Comparison of ENCODE assay signal across 8 mouse cellular contexts in genomic region chr6:31176368-31176767, GRCm38 (mm10).
DNase-seq lines count a peak whose midpoint lies in the region; ATAC-seq and TF ChIP-seq lines count a peak whose summit lies in the region.

No protein-coding gene starts in this region.

- WGBS in forebrain, embryonic 14.5 days: 76% methylated on average over 8 of the region's 8 CpGs
- 70% methylated on average over 8 of the region's 8 CpGs for WGBS in forebrain, embryonic 16.5 days
- 51% methylated on average over 8 of the region's 8 CpGs for WGBS in lung, adult 2 months

- peak; percentile 68 for DNase-seq in forebrain, embryonic 14.5 days (ENCODE audit: low spot score)
- DNase-seq in lung, adult 2 months: no peak
- DNase-seq in lung, postnatal 25 days (ENCODE audit: low spot score): no peak
- peak; percentile 66 for DNase-seq in brain, embryonic 14.5 days (ENCODE audit: low read depth)
- DNase-seq in natural killer cell, adult 2 months (ENCODE audit: low spot score in 2 of 2): no peak

- no peak overlapping the region for H3K4me3 ChIP-seq in forebrain, embryonic 14.5 days (ENCODE audit: low read depth, low read length)
- no peak overlapping the region for H3K4me3 ChIP-seq in forebrain, embryonic 16.5 days (replicated peaks; ENCODE audit: low read length)
- H3K4me3 ChIP-seq in lung, adult 2 months (replicated peaks; ENCODE audit: extremely low read depth, low read depth, low read length): no peak overlapping the region

- H3K9me3 ChIP-seq in forebrain, embryonic 14.5 days (replicated peaks; ENCODE audit: control insufficient read depth, low read length): no peaks in the 10 kb centered on the region
- H3K9me3 ChIP-seq in forebrain, embryonic 16.5 days (ENCODE audit: control insufficient read depth, low read length): no peaks in the 10 kb centered on the region

- no peak for ATAC-seq in forebrain, embryonic 14.5 days
- ATAC-seq in forebrain, embryonic 16.5 days: no peak
- ATAC-seq in megakaryocyte, adult 5-6 weeks (ENCODE audit: poor library complexity, severe bottlenecking): peak; percentile 67
- ATAC-seq in erythroblast, adult 5-6 weeks (replicated peaks; ENCODE audit: low FRiP score, poor library complexity, severe bottlenecking): no peak; the same call in 1 of the 2 replicates

- no peaks in the 10 kb centered on the region for H3K4me1 ChIP-seq in forebrain, embryonic 14.5 days (ENCODE audit: control insufficient read depth, insufficient read depth, low read length)
- H3K4me1 ChIP-seq in forebrain, embryonic 16.5 days (replicated peaks; ENCODE audit: control insufficient read depth, insufficient read depth, low read length): peaks cover 9% of the 10 kb centered on the region; the same call in 1 of the 2 replicates
- H3K4me1 ChIP-seq in lung, adult 2 months (ENCODE audit: control insufficient read depth, insufficient read depth, low read length): peaks cover 24% of the 10 kb centered on the region

- no peaks in the 10 kb centered on the region for H3K27me3 ChIP-seq in forebrain, embryonic 14.5 days (replicated peaks; ENCODE audit: control insufficient read depth, insufficient read depth, low read length)
- H3K27me3 ChIP-seq in forebrain, embryonic 16.5 days (replicated peaks; ENCODE audit: control insufficient read depth, insufficient read depth, low read length): no peaks in the 10 kb centered on the region

- H3K27ac ChIP-seq in forebrain, embryonic 14.5 days (ENCODE audit: low read depth, low read length): no peak overlapping the region
- H3K27ac ChIP-seq in forebrain, embryonic 16.5 days (ENCODE audit: low read length): no peak overlapping the region

- TF ChIP-seq POLR2A in lung, adult 2 months (IDR thresholded peaks at IDR 0.05; ENCODE audit: borderline replicate concordance, extremely low read depth, low read depth, low read length): no peak
- TF ChIP-seq POLR2A in brain, embryonic 14.5 days (IDR thresholded peaks at IDR 0.05; ENCODE audit: borderline replicate concordance, extremely low read depth, insufficient read depth, insufficient read length, poor library complexity, severe bottlenecking): no peak

- H3K9ac ChIP-seq in forebrain, embryonic 14.5 days (ENCODE audit: low read length): no peak overlapping the region
- no peak overlapping the region for H3K9ac ChIP-seq in forebrain, embryonic 16.5 days (replicated peaks; ENCODE audit: low read depth, low read length)

- no peak overlapping the region for H3K4me2 ChIP-seq in forebrain, embryonic 14.5 days (ENCODE audit: low read length)
- no peak overlapping the region for H3K4me2 ChIP-seq in forebrain, embryonic 16.5 days (ENCODE audit: low read length)

- no peaks in the 10 kb centered on the region for H3K36me3 ChIP-seq in forebrain, embryonic 14.5 days (ENCODE audit: control insufficient read depth, insufficient read depth, low read length)
- H3K36me3 ChIP-seq in forebrain, embryonic 16.5 days (ENCODE audit: control insufficient read depth, insufficient read depth): no peaks in the 10 kb centered on the region

- TF ChIP-seq CTCF in lung, adult 2 months (IDR thresholded peaks at IDR 0.05; ENCODE audit: insufficient read depth, low read length): peak; percentile 58
- TF ChIP-seq CTCF in brain, embryonic 14.5 days (IDR thresholded peaks at IDR 0.05; ENCODE audit: borderline replicate concordance, extremely low read depth, insufficient read depth, insufficient read length): peak; percentile 65; the same call in 1 of the 2 replicates

Comparison
In these comparisons a context has a peak if more than half of its experiments do, and no peak if none do; other contexts are left out.
1. DNase-seq: peak in forebrain, embryonic 14.5 days (single experiment) and brain, embryonic 14.5 days (single experiment); none in lung, adult 2 months (single experiment), lung, postnatal 25 days (single experiment) and natural killer cell, adult 2 months (0 of 2).